In the genomic region with DNA sequence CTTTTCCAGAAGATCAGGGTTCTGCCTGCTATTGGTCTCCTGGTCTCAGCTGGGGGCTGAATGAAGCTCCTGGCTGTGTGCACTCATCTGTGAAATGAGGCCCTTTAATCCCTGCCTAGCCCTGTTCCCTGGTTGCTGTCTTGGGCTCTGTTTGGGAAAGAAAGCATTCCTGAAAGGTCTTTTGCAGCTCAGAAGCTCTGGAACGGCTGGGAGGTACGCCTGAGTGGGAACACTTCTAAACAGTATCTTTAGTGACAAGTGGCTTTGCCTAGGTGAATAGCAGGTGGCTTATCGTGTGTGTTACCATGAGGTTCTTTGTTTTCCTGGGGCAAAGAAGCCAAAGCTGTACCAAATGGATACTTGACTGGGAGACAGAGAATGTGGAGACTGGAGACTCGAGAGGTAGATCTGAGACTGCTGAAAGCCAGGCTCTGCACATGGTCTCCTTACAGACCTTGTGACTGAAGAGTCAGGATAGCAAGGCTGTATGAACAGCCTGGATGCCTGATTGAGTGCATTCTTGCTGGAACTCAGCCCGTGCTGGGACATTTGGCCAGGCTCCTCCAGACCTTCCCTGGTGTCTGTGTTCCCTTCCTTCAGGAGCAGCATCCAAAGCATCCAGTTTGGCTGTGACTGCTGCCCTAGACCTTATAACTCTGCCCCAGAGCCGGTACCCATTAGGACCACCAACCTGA, we compare ENCODE assay signal across 7 mouse cellular contexts. TPM values are rescaled to one million over a fixed set of nuclear protein-coding genes. Genes with fewer than 3 reads are reported as not detected.
DNase-seq lines count a peak whose midpoint lies in the region; ATAC-seq and TF ChIP-seq lines count a peak whose summit lies in the region.

No protein-coding gene starts in this region.

- WGBS in forebrain, postnatal 0 days, result 13% methylated on average over 6 of the region's 6 CpGs
- WGBS in liver, embryonic 16.5 days (ENCODE audit: insufficient replicate concordance), result 62% methylated on average over 6 of the region's 6 CpGs

- peaks cover 28% of the 10 kb centered on the region for H3K4me1 ChIP-seq in forebrain, postnatal 0 days (ENCODE audit: insufficient read depth)
- peaks cover 35% of the 10 kb centered on the region for H3K4me1 ChIP-seq in liver, embryonic 16.5 days (ENCODE audit: control insufficient read depth, low read depth, low read length)

- no peaks in the 10 kb centered on the region for H3K9me3 ChIP-seq in forebrain, postnatal 0 days (ENCODE audit: low read length)
- H3K9me3 ChIP-seq in liver, embryonic 16.5 days (replicated peaks; ENCODE audit: control insufficient read depth, low read length), result no peaks in the 10 kb centered on the region

- DNase-seq in brain, adult 2 months (ENCODE audit: low read depth, low spot score), result peak; percentile 87
- DNase-seq in cerebellum, adult 18-20 months, result peak; percentile 66 to 68
- no peak for DNase-seq in forebrain, postnatal 0 days
- no peak for DNase-seq in right cerebral cortex, postnatal 25 days
- DNase-seq in spleen, adult 18-20 months, result no peak
- no peak for DNase-seq in thymus, adult 18-20 months

- H3K36me3 ChIP-seq in forebrain, postnatal 0 days (ENCODE audit: insufficient read depth), result no peaks in the 10 kb centered on the region
- H3K36me3 ChIP-seq in liver, embryonic 16.5 days (ENCODE audit: control insufficient read depth, insufficient read depth), result no peaks in the 10 kb centered on the region

- no peaks in the 10 kb centered on the region for H3K27me3 ChIP-seq in forebrain, postnatal 0 days (ENCODE audit: insufficient read depth, low read length)
- H3K27me3 ChIP-seq in liver, embryonic 16.5 days (ENCODE audit: control insufficient read depth, insufficient read depth, low read depth, low read length), result no peaks in the 10 kb centered on the region

- H3K4me3 ChIP-seq in forebrain, postnatal 0 days (ENCODE audit: low read depth, low read length), result no peak overlapping the region
- H3K4me3 ChIP-seq in liver, embryonic 16.5 days (ENCODE audit: low read depth, low read length), result no peak overlapping the region

- H3K27ac ChIP-seq in forebrain, postnatal 0 days (ENCODE audit: low read depth, low read length), result peak overlapping the region; percentile 54
- H3K27ac ChIP-seq in liver, embryonic 16.5 days (ENCODE audit: low read length), result peak overlapping the region; percentile 70; the same call in 1 of the 2 replicates

- H3K4me2 ChIP-seq in forebrain, postnatal 0 days (ENCODE audit: low read depth), result 0 out of 2 replicates have a peak overlapping the region, but pooled peaks have one; percentile 21
- no peak overlapping the region for H3K4me2 ChIP-seq in liver, embryonic 16.5 days (ENCODE audit: low read depth, low read length)

- peak; percentile 21; the same call in 1 of the 2 replicates for ATAC-seq in forebrain, postnatal 0 days
- no peak for ATAC-seq in liver, embryonic 16.5 days (ENCODE audit: low read depth)

- no peak overlapping the region for H3K9ac ChIP-seq in forebrain, postnatal 0 days
- peak overlapping the region; percentile 38; the same call in 1 of the 2 replicates for H3K9ac ChIP-seq in liver, embryonic 16.5 days (ENCODE audit: low read depth, low read length)

- no peak for TF ChIP-seq CTCF in forebrain, postnatal 0 days (IDR thresholded peaks at IDR 0.05; ENCODE audit: low read depth)

RNA-seq across cellular contexts. Expression of gene Klhl25, which starts 6.3 kb away (rescaled TPM):
- 37.0 and 41.2 TPM in 2 replicates for total RNA-seq in forebrain, postnatal 0 days (2014; rRNA removed)
- polyA plus RNA-seq in forebrain, postnatal 0 days (2015; fragmentation: Nextera tagmentation; extraction: Ambion mirVana), result 16.6 and 18.5 TPM in 2 replicates
- polyA plus RNA-seq in liver, embryonic 16.5 days (2015; fragmentation: Nextera tagmentation; extraction: Ambion mirVana), result 19.4 and 22.5 TPM in 2 replicates

Comparison
In these comparisons a context has a peak if more than half of its experiments do, and no peak if none do; other contexts are left out.
1. DNase-seq: peak in brain, adult 2 months (single experiment) and cerebellum, adult 18-20 months (2 of 2); none in forebrain, postnatal 0 days (single experiment), right cerebral cortex, postnatal 25 days (single experiment), spleen, adult 18-20 months (0 of 2) and thymus, adult 18-20 months (0 of 2).